Mouse (Mus musculus): ENCODE data around the gene Lzts3.

Gene Lzts3

GRCm38 (mm10) chr2:130635847-130636246, 6.8 kb downstream of the Lzts3 start:
- no peak for DNase-seq (ENCODE audit: low spot score)

GRCm38 (mm10) chr2:130634739-130635411, 7.7 kb downstream of the Lzts3 start:
- no peak for DNase-seq (ENCODE audit: low spot score)

GRCm38 (mm10) chr2:130634006-130634738, 8.4 kb downstream of the Lzts3 start:
- no peak for DNase-seq (ENCODE audit: low spot score)

- no peak for DNase-seq (ENCODE audit: low spot score)
Observed at GRCm38 (mm10) chr2:130632887-130633675, 9.5 kb downstream of the Lzts3 start.

- no peak for DNase-seq (ENCODE audit: low spot score)
Observed at GRCm38 (mm10) chr2:130632416-130632815, 10.2 kb downstream of the Lzts3 start.

- peak; percentile 86 for DNase-seq (ENCODE audit: low spot score)
Observed at GRCm38 (mm10) chr2:130629839-130630203, 12.8 kb downstream of the Lzts3 start, which contains the start of the genes Fastkd5 and Ubox5. Gene Fastkd5 (minus strand): TSS chr2:130630027. Gene Ubox5 (minus strand): TSS chr2:130630038.

GRCm38 (mm10) chr2:130629080-130629838, 13.3 kb downstream of the Lzts3 start:
- DNase-seq (ENCODE audit: low spot score): peak; percentile 40

GRCm38 (mm10) chr2:130628424-130628823, 14.2 kb downstream of the Lzts3 start:
- no peak for DNase-seq (ENCODE audit: low spot score)

GRCm38 (mm10) chr2:130618972-130619371, 23.6 kb downstream of the Lzts3 start:
- DNase-seq (ENCODE audit: low spot score): no peak

- DNase-seq (ENCODE audit: low spot score): no peak
Observed at GRCm38 (mm10) chr2:130613091-130613490, 29.5 kb downstream of the Lzts3 start.

- no peak for DNase-seq (ENCODE audit: low spot score)
Observed at GRCm38 (mm10) chr2:130602195-130602594, 40.4 kb downstream of the Lzts3 start.

- no peak for DNase-seq (ENCODE audit: low spot score)
Observed at GRCm38 (mm10) chr2:130598399-130598798, 44.2 kb downstream of the Lzts3 start.

GRCm38 (mm10) chr2:130597601-130598010, 45.0 kb downstream of the Lzts3 start:
- peak; percentile 52 for DNase-seq (ENCODE audit: low spot score)

GRCm38 (mm10) chr2:130595596-130595995, 47.0 kb downstream of the Lzts3 start:
- no peak for DNase-seq (ENCODE audit: low spot score)

GRCm38 (mm10) chr2:130591016-130591415, 51.6 kb downstream of the Lzts3 start:
- no peak for DNase-seq (ENCODE audit: low spot score)

- DNase-seq (ENCODE audit: low spot score): no peak
Observed at GRCm38 (mm10) chr2:130589761-130590160, 52.8 kb downstream of the Lzts3 start.

- DNase-seq (ENCODE audit: low spot score): no peak
Observed at GRCm38 (mm10) chr2:130589157-130589556, 53.4 kb downstream of the Lzts3 start.

GRCm38 (mm10) chr2:130588373-130588772, 54.2 kb downstream of the Lzts3 start:
- no peak for DNase-seq (ENCODE audit: low spot score)

- DNase-seq (ENCODE audit: low spot score): no peak
Observed at GRCm38 (mm10) chr2:130586016-130586415, 56.6 kb downstream of the Lzts3 start.

GRCm38 (mm10) chr2:130583902-130584560, 58.6 kb downstream of the Lzts3 start:
- DNase-seq (ENCODE audit: low spot score): no peak
